Mouse (Mus musculus): ENCODE measurements at regions not wholly inside any gene's neighbourhood (a gene's known extent, or its start where the extent isn't known, plus 50 kb on each side); places are given as distances from the start of the nearest gene placed in this dataset.

DNA sequence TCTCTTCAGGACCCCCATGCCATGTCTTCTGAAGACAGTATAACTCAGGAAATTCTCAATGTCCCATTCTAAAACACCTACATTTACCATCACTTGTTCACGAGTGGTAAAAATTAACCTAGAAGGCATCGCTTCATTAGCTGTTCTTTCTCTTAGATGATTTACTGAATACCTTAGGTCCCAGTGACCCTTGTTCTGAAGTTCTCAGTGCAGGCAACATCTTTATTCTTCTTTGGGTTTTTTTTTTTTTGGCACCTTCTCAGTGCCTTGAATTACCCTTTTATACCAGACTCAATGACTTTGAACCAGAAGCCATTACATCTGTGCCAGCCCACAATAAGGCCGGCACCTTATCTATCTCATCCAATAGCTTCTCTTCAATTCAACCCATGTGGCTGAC, 167.1 kb upstream of the Usp24 start:
- DNase-seq (ENCODE audit: extremely low spot score in 1 of 2, low spot score in 1 of 2), result no peak

GRCm38 (mm10) chr4:106149471-106150048, 166.5 kb upstream of the Usp24 start:
- DNase-seq (ENCODE audit: extremely low spot score in 1 of 2, low spot score in 1 of 2), result no peak

DNA sequence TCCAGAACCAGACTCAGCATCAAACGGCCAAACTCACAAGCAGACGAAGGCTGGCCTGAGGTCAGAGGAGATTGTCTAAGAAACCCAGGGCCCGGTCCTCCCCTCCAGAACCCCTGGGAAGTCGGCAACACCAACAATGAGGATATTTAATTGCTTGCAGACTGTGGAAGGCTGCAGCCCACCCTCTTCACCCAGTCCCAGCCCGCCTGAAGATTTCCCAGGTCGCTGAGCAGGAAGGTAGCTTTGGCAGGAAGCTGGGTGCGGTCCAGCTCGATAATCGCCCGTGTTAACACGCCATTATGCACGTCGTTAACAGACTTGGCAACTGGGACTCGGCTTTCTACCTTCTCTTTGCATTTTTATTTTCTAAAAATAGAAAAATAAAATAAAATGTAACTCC, 165.2 kb upstream of the Usp24 start:
- DNase-seq (ENCODE audit: extremely low spot score in 1 of 2, low spot score in 1 of 2), result no peak

- DNase-seq (ENCODE audit: extremely low spot score in 1 of 2, low spot score in 1 of 2), result no peak
Measured at GRCm38 (mm10) chr4:106157451-106158179, 158.4 kb upstream of the Usp24 start.

DNA sequence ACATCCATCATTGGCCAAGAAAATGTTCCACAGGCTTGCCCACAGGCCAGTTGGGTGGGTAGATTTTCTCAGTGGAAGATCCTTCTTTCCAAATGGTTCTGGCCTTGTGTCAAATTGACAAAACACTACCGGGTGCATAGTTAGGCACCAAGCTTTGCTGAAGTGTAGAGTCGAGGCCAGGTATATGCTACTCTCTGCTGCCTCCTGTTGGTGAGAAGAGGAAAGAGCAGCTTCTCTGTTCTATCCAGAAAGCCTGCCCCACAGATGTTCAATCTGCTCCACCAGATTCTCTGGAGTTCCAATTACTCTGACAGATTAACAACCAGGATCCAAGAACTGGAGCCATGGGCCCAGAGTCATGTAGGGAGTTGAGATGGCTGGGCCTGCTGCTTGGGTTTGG, 154.4 kb upstream of the Usp24 start:
- DNase-seq (ENCODE audit: extremely low spot score in 1 of 2, low spot score in 1 of 2), result no peak

- DNase-seq (ENCODE audit: extremely low spot score in 1 of 2, low spot score in 1 of 2), result no peak
Measured at GRCm38 (mm10) chr4:106162551-106162950, 153.5 kb upstream of the Usp24 start.

- DNase-seq (ENCODE audit: extremely low spot score in 1 of 2, low spot score in 1 of 2), result no peak
Measured at GRCm38 (mm10) chr4:106163220-106163619, 152.8 kb upstream of the Usp24 start.

GRCm38 (mm10) chr4:106167716-106168115, 148.3 kb upstream of the Usp24 start:
- DNase-seq (ENCODE audit: extremely low spot score in 1 of 2, low spot score in 1 of 2), result no peak

DNA sequence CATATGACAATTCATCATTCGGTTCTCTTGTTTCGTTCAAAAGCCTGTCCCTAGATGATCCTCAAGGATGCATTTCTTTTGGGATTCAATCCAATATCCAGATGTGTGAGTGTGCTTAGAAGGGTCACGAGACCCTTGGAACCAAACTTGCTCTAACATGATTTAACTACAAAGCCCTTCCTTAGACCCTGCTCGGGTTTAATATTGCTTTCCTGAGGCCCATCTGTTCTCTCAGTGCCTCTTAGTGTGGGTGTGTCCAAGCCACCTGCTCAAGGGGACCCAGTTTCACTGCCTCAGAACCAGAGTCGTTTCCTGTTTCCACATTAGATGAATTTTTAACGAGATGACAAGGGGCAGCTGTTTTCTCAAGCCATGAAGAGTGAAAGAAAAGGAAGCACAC, 147.3 kb upstream of the Usp24 start:
- no peak for DNase-seq (ENCODE audit: extremely low spot score in 1 of 2, low spot score in 1 of 2)

DNA sequence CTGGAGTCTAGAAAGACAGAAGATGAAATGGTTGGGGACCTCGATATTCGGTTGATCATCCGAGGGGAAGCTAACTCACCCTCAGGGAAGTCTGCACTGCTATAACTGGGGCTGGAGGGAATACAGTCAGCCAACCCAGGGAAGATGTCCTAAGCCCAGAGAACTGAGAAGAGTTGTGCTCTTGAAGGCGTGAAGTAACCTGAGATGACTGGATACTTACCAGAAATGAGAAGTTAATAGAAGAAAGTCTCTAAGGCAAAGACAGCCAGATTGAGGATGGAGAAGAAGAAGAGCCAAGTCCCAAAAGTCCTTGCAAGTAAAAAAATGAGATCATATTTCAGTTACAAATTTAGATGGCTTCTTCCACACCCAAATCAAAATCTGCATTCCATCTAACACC, 146.5 kb upstream of the Usp24 start:
- no peak for DNase-seq (ENCODE audit: extremely low spot score in 1 of 2, low spot score in 1 of 2)

GRCm38 (mm10) chr4:106170731-106171130, 145.3 kb upstream of the Usp24 start:
- no peak for DNase-seq (ENCODE audit: extremely low spot score in 1 of 2, low spot score in 1 of 2)

- no peak for DNase-seq (ENCODE audit: extremely low spot score in 1 of 2, low spot score in 1 of 2)
Measured at GRCm38 (mm10) chr4:106175352-106175751, 140.7 kb upstream of the Usp24 start.

DNA sequence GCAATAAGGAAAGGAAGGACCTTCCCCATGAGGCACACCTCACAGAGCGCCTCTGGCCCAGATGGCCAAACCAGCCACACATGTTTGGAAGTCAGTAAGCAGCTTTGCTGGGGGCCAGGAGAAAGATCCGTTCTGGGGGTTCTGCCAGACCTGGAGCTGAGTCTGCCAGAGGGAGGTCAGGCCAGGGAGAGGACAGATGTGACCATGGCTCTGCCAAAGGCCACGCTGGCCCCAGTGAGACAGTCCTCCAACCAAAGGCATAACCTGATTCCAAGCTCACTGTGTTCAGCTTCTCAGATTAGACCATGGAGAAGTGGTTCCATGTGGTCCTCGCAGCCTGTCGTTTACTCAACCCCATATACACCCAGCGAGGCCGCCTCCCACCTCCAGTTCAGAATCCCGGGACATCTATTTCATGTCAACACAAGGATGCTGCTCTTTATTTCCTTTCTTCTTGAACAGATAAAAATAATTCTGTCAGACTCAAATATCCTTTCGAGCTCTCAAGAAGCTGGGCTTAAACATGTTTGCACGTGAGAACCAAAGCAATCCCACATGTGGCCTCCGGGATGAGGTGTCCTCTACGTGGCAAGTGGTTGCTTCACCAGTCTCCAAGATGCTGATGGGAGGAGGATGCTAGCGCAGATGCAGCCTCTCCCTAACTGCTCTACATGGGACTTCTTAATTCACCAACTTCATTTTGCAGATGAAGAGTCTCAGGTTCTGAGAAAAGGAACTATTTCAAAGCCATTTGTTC, 130.1 kb upstream of the Usp24 start:
- DNase-seq (ENCODE audit: extremely low spot score in 1 of 2, low spot score in 1 of 2), result no peak

DNA sequence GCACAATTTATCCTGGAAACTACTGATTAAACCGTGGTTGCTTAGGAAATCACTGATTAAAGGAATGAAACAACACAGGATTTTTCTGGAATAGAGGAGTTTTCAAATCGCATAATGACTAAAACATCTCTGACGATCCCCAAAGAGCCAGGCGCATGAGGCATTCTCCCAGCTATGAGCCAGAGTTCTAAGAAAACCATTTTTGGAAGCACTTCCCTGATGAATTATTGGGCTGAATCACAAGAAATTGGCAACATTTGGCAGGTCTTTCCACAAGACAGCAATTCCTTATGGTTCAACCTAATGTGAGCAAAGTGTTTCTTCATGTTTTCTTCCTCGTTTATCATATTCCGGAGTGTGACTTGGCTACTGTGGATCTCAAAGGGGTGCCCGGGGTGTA, 129.3 kb upstream of the Usp24 start:
- DNase-seq (ENCODE audit: extremely low spot score in 1 of 2, low spot score in 1 of 2), result no peak

GRCm38 (mm10) chr4:106190248-106190647, 125.8 kb upstream of the Usp24 start:
- DNase-seq (ENCODE audit: extremely low spot score in 1 of 2, low spot score in 1 of 2), result no peak

DNA sequence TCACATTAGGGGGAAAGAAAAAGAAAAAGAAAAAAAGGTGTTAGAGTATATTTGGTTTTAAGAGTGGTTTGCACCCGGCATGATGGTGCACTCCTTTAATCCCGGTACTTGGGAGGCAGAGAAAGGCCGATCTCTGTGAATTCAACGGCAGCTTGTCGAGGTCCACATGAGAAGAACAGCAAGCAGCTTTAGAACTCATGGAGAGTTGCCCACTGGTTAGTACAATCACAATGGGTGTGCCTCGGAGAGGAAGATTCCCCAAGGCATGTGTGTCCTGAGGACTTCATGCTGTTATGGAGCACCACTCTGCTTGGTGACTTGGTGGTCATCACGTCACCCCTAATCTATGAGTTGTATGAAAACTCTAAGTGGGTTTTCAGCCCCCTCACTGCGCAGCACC, 124.7 kb upstream of the Usp24 start:
- DNase-seq (ENCODE audit: extremely low spot score in 1 of 2, low spot score in 1 of 2), result no peak

- no peak for DNase-seq (ENCODE audit: extremely low spot score in 1 of 2, low spot score in 1 of 2)
Measured at GRCm38 (mm10) chr4:106191843-106192242, 124.2 kb upstream of the Usp24 start.

GRCm38 (mm10) chr4:106193204-106193945, 122.6 kb upstream of the Usp24 start:
- no peak for DNase-seq (ENCODE audit: extremely low spot score in 1 of 2, low spot score in 1 of 2)

DNA sequence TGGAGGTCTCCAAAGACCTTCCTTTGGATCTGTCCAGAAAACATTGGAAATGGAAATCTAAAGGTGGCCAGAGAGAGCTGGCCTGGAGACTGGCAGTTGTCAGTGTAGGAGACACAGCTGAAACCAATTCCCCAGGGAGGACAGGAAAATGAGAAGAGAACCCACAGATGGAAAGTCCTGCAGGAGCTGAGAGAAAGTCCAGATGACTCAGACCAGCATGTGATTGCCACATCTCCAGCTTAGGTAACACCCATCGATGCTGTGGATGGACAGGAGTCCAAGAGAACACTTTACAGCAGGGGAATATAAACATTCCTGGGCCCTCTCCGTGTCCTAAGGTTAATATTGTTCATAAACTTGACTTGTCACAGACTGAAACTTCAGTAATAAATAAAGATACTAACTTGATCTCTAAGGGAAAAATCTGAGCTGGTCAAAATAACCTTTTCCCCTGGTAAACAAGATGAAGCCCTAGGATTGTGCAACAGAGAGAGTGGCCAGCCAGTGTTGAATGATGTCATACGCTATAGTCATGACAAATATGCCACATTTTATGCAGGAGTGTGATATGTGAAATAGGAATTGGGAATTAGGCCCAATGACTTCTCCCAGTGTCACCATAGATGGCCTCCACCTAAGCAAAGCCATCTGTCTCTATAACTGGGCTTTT, 120.4 kb upstream of the Usp24 start:
- no peak for DNase-seq (ENCODE audit: extremely low spot score in 1 of 2, low spot score in 1 of 2)

DNA sequence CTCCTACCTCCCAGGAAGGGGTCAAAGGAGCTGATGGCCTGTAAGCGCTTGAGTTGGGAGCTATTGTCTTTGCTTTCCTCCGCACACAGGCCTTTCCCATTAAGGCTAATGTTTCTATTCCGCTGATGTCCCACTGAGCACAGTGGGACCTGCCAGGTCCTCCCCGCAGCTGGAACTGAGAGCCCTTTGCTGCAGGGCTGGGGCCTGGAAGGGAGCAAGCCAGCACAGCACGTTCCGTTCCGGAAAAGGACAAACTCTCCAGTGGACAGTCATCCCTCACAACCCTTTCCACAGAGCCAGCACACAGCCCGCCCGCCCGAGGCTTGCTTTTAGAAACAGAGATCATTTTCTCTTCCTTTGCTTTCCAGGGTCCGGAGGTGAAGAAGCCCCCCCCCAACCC, 116.2 kb upstream of the Usp24 start:
- no peak for DNase-seq (ENCODE audit: extremely low spot score in 1 of 2, low spot score in 1 of 2)

DNA sequence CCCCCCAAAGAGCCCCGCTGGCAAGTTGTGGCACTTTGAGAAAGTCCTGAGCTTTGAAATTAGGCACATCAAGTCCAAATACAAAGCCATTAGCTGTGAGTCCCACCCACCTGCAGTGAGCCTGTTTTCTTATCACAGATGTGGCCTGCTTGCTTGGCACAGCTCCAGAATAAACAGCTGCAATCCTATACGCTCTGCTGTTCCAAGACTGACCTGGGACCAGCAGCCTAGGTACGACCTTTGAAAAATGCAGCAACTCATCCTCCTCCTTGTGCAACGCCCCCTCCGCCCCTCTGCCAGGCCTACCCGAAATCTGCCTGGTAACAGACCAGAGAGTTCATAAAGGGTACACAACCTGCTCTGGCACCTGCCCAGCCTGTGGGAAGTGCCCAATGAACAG, 115.8 kb upstream of the Usp24 start:
- no peak for DNase-seq (ENCODE audit: extremely low spot score in 1 of 2, low spot score in 1 of 2)

All from layer of hippocampus, postnatal 25 days (tissue).